Mouse (Mus musculus) embryo, embryonic 9.5 days (tissue): ENCODE results near the gene Ogfod1.
A peak's percentile ranks its signal among the peaks of the same experiment; 100 is the strongest.

ENCODE experiments used
- DNase-seq: peaks from one replicate; pipeline ENCODE4 v3.0.0-alpha.2; 2017; ENCODE audit errors: extremely low spot score

Ogfod1 gene

GRCm38 (mm10) chr8:94068793-94069192 is 31.8 kb downstream of the Ogfod1 start:
- no peak for DNase-seq

- DNase-seq: no peak
Observed at GRCm38 (mm10) chr8:94076461-94077192, 39.6 kb downstream of the Ogfod1 start.

- no peak for DNase-seq
Observed at GRCm38 (mm10) chr8:94087964-94088363, 51.0 kb downstream of the Ogfod1 start.

- no peak for DNase-seq
Observed at GRCm38 (mm10) chr8:94089715-94090114, 52.7 kb downstream of the Ogfod1 start.

GRCm38 (mm10) chr8:94092848-94093247 is 55.9 kb downstream of the Ogfod1 start:
- no peak for DNase-seq

GRCm38 (mm10) chr8:94094281-94094680 is 57.3 kb downstream of the Ogfod1 start:
- DNase-seq: no peak

- peak; percentile 95 for DNase-seq
Observed at GRCm38 (mm10) chr8:94098081-94098974, 61.3 kb downstream of the Ogfod1 start, which contains the start of gene Bbs2. Bbs2 (minus strand) TSS chr8:94098928.

GRCm38 (mm10) chr8:94098996-94099395 is 62.0 kb downstream of the Ogfod1 start:
- DNase-seq: no peak

- no peak for DNase-seq
Observed at GRCm38 (mm10) chr8:94104146-94104545, 67.1 kb downstream of the Ogfod1 start.

- no peak for DNase-seq
Observed at GRCm38 (mm10) chr8:94107871-94108270, 70.9 kb downstream of the Ogfod1 start.

- DNase-seq: peak; percentile 10
Observed at GRCm38 (mm10) chr8:94109396-94109795, 72.4 kb downstream of the Ogfod1 start.

- DNase-seq: no peak
Observed at GRCm38 (mm10) chr8:94109835-94110234, 72.8 kb downstream of the Ogfod1 start.

GRCm38 (mm10) chr8:94110526-94111177 is 73.7 kb downstream of the Ogfod1 start:
- DNase-seq: no peak

GRCm38 (mm10) chr8:94113435-94113834 is 76.4 kb downstream of the Ogfod1 start:
- DNase-seq: no peak

- no peak for DNase-seq
Observed at GRCm38 (mm10) chr8:94113972-94114371, 77.0 kb downstream of the Ogfod1 start.
